Mouse (Mus musculus): ENCODE data around the gene Sstr4. TPM values are rescaled to one million over a fixed set of nuclear protein-coding genes. Genes with fewer than 3 reads are reported as not detected.

Gene Sstr4
- total RNA-seq (2023), result not detected

GRCm38 (mm10) chr2:148395131-148396051 is at the start of gene Sstr4:
Sstr4 (plus strand) TSS chr2:148395344.

GRCm38 (mm10) chr2:148407870-148408760 is 13.0 kb downstream of the Sstr4 start, which contains the start of gene Thbd:
Thbd (minus strand) TSS chr2:148408188.

DNA sequence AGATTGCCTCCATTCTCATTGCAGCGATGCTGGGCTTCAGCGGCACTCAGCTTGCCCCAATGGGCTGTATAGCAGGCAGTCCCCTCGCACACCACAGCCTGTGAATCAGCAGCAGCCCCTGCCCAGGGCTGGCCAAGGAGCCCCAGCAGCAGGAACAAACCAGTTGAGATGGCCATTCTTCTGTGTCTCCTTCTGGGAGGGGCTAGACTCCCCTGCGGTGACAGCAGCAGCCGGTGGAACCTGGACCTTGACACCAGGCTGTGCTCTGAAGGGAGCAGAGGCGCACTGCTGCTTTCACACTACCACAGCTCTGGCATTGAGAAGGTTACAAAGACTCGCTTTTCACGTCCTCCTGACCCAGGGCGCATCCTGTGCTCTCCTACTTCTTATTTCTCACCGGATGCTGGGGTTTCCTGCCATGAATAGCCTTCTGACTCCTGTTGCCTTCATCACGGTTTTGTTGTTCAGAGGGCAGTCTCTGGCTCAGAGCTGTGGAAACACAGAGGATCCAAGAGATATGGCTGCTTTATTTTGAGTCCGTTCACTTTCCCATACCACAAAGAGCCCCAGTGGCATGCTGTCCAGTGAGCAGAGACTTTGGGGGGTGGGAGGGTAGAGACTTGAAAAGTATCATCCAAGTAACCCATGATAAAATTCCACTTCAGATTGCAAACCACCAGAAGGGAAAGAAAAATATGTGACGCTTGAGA is 48.3 kb downstream of the Sstr4 start, which contains the start of gene Cd93:
Cd93 (minus strand) TSS at position 315 of the 710 bp plus-strand sequence.

Other genes with a start within 250 kb of the Sstr4 start
- under 1 TPM in 1 of 2 experiments, not detected in 1; 0.24 TPM for gene Thbd, start 12.8 kb downstream of the Sstr4 start, total RNA-seq (2023)
- 1 to 10 TPM; 1.0 to 1.3 TPM for gene Cd93, start 48.2 kb downstream of the Sstr4 start, total RNA-seq (2023)

Data from T-cell, adult 66 days (primary cell).